Mouse (Mus musculus) limb, embryonic 13.5 days (tissue): Measurements from ENCODE around the gene Adprhl2. TPM values are rescaled to one million over a fixed set of nuclear protein-coding genes. Genes with fewer than 3 reads are reported as not detected.

Experiments
- ATAC-seq: fragments of 200-750 bp; cut with Nextera tagmentation; 2 replicates; pipeline ENCODE4 v1.8.0; 2017; ENCODE audit warnings: low read depth, moderate number of reproducible peaks, moderate TSS enrichment; ENCODE audit not compliant: low FRiP score
- H3K27ac ChIP-seq: fragments of 300-500 bp; sonication (generic); 2 replicates; pipeline ENCODE4 v1.5.1; 2015; ENCODE audit warnings: inconsistent platforms, mild to moderate bottlenecking, moderate library complexity
- H3K27me3 ChIP-seq: fragments of 300-500 bp; sonication (generic); 2 replicates; pipeline ENCODE4 v1.6.1; 2015; ENCODE audit warnings: mild to moderate bottlenecking, inconsistent platforms
- H3K36me3 ChIP-seq: fragments of 300-500 bp; sonication (generic); 2 replicates; pipeline ENCODE4 v1.6.1; 2015; ENCODE audit warnings: inconsistent platforms, mild to moderate bottlenecking, moderate library complexity
- H3K4me1 ChIP-seq: fragments of 300-500 bp; sonication (generic); 2 replicates; pipeline ENCODE4 v1.6.1; 2015; ENCODE audit warnings: inconsistent platforms
- H3K4me2 ChIP-seq: fragments of 300-500 bp; sonication (generic); replicated peaks from 2 replicates; pipeline ENCODE4 v1.6.1; 2015; ENCODE audit warnings: inconsistent platforms, mild to moderate bottlenecking, moderate library complexity
- H3K4me3 ChIP-seq: fragments of 300-500 bp; sonication (generic); 2 replicates; pipeline ENCODE4 v1.5.1; 2015; ENCODE audit warnings: moderate library complexity, mild to moderate bottlenecking, inconsistent platforms
- H3K9ac ChIP-seq: fragments of 300-500 bp; sonication (generic); 2 replicates; pipeline ENCODE4 v1.6.1; 2015; ENCODE audit warnings: mild to moderate bottlenecking, inconsistent platforms
- H3K9me3 ChIP-seq: fragments of 300-500 bp; sonication (generic); 2 replicates; pipeline ENCODE4 v1.6.1; 2016; ENCODE audit warnings: inconsistent platforms
- WGBS: fragments of 180-500 bp; shearing (Covaris S2); methylation state at CpG from one replicate; pipeline ENCODE4 v1.1.7; 2015; 5-methylcytosine and 5-hydroxymethylcytosine counted together
- polyA plus RNA-seq: library from polyadenylated mRNA; unstranded; fragments of >200 nt; fragmentation: Nextera tagmentation; extraction: Ambion mirVana; gene quantifications from 2 replicates; pipeline ENCODE4 v1.2.1, GENCODE M21; 2015

The Adprhl2 gene
- polyA plus RNA-seq = 88.6 and 91.5 TPM in 2 replicates

DNA sequence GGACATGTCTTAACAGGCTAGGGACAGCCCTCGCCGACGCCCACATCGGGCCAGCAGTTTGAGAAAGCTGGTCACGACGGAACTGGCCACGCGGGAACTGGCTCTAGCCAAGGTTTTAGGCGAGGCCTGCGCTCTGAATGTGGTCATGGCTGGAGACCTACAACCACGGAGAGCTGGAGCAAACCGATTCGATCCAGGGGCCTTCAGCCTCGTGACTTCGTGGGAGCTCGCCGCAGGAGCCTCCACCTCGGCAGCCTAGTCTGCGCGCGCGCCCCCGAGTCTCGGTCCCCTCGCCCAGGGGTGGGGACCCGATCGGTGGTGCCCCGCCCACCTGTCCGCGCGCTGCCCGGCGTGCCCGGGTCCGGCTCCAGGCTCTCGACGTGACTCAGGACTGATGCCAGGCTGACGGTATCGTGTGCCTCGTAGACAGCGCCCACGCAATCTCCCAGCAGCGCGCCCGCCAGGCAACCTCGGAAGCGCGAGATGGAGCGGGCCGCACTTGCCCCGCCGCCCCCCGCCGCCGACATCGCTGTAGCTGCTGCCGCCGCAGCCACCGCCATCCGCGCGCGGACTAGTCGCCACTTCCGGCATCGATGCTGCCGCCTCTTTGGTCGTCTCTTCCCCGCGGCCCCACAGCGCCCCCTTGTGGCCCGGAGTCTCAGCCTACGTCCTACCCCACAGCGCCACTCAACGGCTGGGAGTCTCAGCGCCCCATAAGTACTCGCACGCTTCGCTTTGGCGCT, at the start of gene Adprhl2:
TSS of gene Adprhl2 (minus strand) at position 593 of the 743 bp plus-strand sequence.
- ATAC-seq = peak; percentile 74

DNA sequence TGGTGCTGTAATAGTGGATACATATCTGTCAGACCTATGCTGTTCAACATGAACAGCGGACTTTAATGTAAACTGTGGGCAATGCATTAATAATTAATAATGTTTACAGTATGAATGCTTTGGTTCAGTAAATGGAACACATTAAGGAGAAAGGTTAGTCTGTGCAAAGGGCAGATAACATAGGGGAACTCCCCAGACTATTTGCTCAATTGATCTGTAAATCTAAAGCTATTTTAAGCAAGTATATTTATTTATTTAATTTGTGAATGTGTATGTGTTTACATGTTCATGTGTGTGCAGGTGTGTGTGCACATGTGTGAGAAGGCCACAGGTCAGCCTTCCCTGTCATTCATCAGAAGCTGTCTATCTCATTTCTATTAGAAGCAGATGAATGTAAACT, 38.6 kb upstream of the Adprhl2 start:
- H3K4me3 ChIP-seq = no peak overlapping the region
- no peak for ATAC-seq
- H3K4me2 ChIP-seq = no peak overlapping the region
- WGBS = 96% methylated on average over 1 of the region's 1 CpGs
- H3K27me3 ChIP-seq = no peaks in the 10 kb centered on the region
- no peaks in the 10 kb centered on the region; the same call in 1 of the 2 replicates for H3K9me3 ChIP-seq
- no peak overlapping the region for H3K9ac ChIP-seq
- H3K27ac ChIP-seq = no peak overlapping the region
- no peaks in the 10 kb centered on the region for H3K4me1 ChIP-seq
- H3K36me3 ChIP-seq = peaks cover 62% of the 10 kb centered on the region

More for the DNA sequence above, at the start of gene Adprhl2:
- H3K27me3 ChIP-seq = peaks cover 18% of the 10 kb centered on the region; the same call in 1 of the 2 replicates
- H3K4me1 ChIP-seq = peaks cover 38% of the 10 kb centered on the region
- WGBS = under 1% methylated on average over 80 of the region's 80 CpGs
- H3K27ac ChIP-seq = peak within 1 kb of the TSS; percentile 78
- H3K9ac ChIP-seq = peak within 1 kb of the TSS; percentile 88
- H3K9me3 ChIP-seq = no peaks in the 10 kb centered on the region
- peak within 1 kb of the TSS; percentile 84 for H3K4me2 ChIP-seq
- H3K4me3 ChIP-seq = peak within 1 kb of the TSS; percentile 75
- H3K36me3 ChIP-seq = peaks cover 33% of the 10 kb centered on the region

DNA sequence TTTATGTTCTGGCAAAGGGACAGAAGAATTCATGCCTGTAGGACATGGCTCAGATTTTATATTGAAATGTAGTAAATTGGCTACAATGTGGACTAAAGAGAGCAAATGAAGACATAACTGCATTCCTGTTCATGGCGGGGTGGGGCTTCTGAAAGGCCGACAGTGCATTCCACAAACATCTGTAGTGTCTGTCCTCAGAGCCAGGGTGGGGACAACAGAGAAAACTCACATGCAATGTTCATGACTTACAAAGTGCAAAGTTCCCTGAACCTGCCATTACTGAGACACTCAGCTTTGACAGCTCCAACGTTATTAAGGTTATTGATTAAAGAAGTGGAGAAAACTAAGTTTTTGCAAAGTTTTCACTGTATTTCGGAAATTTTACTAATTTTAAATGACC, 21.9 kb upstream of the Adprhl2 start:
- no peak overlapping the region for H3K27ac ChIP-seq
- no peak for ATAC-seq
- H3K4me3 ChIP-seq = no peak overlapping the region
- H3K27me3 ChIP-seq = no peaks in the 10 kb centered on the region
- peaks cover 3% of the 10 kb centered on the region; the same call in 1 of the 2 replicates for H3K4me1 ChIP-seq
- WGBS = 76% methylated on average over 4 of the region's 4 CpGs
- no peak overlapping the region for H3K9ac ChIP-seq
- no peak overlapping the region for H3K4me2 ChIP-seq
- H3K36me3 ChIP-seq = peaks cover 25% of the 10 kb centered on the region
- H3K9me3 ChIP-seq = no peaks in the 10 kb centered on the region

DNA sequence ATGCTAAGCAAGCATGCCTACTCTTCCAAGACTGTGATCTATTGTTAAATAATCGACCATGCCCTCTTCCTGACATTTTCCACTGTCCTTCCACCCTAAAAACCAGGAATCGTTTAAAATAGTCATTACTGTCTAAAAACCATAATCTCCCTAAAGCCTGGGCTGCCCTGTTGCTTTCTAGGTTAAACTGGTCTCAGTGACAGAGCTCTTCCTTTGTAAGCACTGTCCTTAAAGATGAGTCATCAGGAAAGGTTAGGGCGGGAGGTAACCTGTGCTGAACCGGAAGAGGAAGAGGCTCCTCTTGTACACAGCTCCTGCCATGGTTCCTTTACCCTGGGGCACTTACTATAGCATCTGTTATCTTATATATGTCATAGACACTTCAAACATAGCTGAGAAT, 18.0 kb upstream of the Adprhl2 start:
- Histone ChIP-seq H3K27me3 (no peaks in the 10 kb centered on the region), H3K4me1 (peaks cover 9% of the 10 kb centered on the region)
- WGBS = 55% methylated on average over 4 of the region's 4 CpGs

DNA sequence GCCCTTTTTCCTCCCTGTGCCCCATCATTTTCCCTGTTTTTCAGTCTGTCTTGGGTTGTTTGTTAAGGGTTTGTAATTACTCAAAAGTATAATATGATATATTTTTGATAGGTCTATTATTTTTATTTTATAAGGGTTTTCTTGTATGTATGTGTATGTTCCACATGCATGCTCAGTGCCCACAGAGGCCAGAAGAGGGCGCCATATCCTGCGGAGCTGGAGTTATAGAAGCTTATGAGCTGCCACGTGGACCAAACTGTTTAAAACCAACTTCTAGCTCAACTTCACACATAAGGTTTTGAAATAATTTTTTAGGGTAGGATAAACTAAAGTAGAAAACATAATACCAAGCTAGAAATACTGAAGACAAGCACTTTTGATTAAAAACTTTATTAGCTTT, 10.9 kb upstream of the Adprhl2 start:
- no peak overlapping the region for H3K9ac ChIP-seq
- no peak overlapping the region for H3K27ac ChIP-seq
- 46% methylated on average over 3 of the region's 3 CpGs for WGBS
- no peaks in the 10 kb centered on the region for H3K27me3 ChIP-seq
- H3K4me1 ChIP-seq = peaks cover 8% of the 10 kb centered on the region
- H3K4me2 ChIP-seq = no peak overlapping the region
- H3K4me3 ChIP-seq = no peak overlapping the region
- ATAC-seq = no peak
- peaks cover 4% of the 10 kb centered on the region for H3K36me3 ChIP-seq
- H3K9me3 ChIP-seq = no peaks in the 10 kb centered on the region

More for the DNA sequence above, 18.0 kb upstream of the Adprhl2 start:
- peaks cover 2% of the 10 kb centered on the region for H3K36me3 ChIP-seq
- H3K4me3 ChIP-seq = no peak overlapping the region
- H3K27ac ChIP-seq = no peak overlapping the region
- no peak for ATAC-seq
- no peak overlapping the region for H3K4me2 ChIP-seq
- no peaks in the 10 kb centered on the region for H3K9me3 ChIP-seq
- H3K9ac ChIP-seq = no peak overlapping the region

DNA sequence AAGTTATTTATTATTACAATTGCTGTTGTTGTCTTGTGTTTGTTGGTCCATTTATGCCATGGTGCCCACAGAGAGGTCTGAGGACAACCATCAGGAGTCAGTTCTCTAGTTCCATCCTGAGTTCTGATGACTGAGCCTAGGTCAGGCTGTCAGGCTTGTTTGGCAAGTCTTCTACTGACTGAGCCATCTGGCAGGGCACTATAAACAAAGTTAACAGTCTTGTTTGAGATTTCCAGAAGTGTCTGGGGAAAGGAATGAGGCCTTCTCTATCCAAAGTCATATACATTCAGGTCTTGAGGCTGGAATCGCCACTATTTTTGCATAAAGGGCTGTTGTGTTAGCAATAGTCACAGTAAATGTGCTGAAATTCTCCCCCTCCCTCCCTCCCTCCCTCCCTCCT, 10.2 kb upstream of the Adprhl2 start:
- H3K36me3 ChIP-seq = peaks cover 4% of the 10 kb centered on the region

DNA sequence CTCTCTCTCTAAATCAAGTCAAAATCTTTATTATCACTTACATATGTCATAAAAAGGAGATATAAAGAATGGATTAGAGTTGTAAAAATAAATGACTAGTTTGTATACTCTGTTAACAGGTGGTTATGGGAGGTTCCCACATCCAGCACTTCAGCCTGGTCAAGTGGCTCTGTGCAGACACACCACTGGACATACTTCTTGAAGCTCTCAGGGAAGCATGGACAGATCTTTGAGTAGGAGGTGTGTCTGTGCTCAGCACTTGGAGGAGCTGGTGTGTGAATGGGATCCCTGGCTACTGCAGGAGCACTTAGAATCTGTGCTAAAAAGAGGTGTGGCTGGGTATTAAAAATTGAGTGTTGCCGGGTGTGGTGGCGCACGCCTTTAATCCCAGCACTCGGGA, 8.8 kb upstream of the Adprhl2 start:
- Histone ChIP-seq H3K36me3 (peaks cover 4% of the 10 kb centered on the region), H3K4me3 (no peak overlapping the region), H3K4me2 (no peak overlapping the region), H3K27me3 (0 out of 2 replicates have a peak, but pooled peaks cover under 1% of the 10 kb centered on the region), H3K9me3 (no peaks in the 10 kb centered on the region), H3K4me1 (peaks cover 15% of the 10 kb centered on the region), H3K27ac (no peak overlapping the region), H3K9ac (no peak overlapping the region)
- ATAC-seq = no peak
- 86% methylated on average over 4 of the region's 4 CpGs for WGBS

More for the DNA sequence above, 10.2 kb upstream of the Adprhl2 start:
- H3K27me3 ChIP-seq = no peaks in the 10 kb centered on the region
- H3K9me3 ChIP-seq = no peaks in the 10 kb centered on the region
- H3K9ac ChIP-seq = no peak overlapping the region
- H3K4me2 ChIP-seq = no peak overlapping the region
- no peak overlapping the region for H3K27ac ChIP-seq
- H3K4me1 ChIP-seq = peaks cover 8% of the 10 kb centered on the region
- no peak for ATAC-seq
- 68% methylated on average over 1 of the region's 1 CpGs for WGBS
- H3K4me3 ChIP-seq = no peak overlapping the region

DNA sequence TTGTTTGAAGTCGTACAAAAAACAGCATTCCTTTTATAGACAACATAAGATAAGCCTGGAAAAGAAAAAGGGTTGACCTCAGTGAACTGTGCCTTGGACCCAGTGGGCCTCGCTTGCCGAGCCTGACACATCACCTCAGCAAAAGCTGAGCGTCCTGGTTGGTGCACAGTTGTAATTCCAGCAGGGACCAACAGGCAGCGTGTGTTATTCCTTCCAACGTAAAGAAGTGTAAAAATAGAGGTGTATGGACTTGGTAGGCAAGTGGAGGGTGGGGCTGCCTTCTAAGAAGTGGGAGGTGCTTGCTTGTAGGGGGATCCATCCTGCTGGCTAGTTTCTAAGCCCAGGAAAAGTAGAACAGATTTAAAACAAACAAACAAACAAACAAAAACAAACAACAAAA, 4.5 kb upstream of the Adprhl2 start:
- H3K36me3 ChIP-seq = no peaks in the 10 kb centered on the region; the same call in 1 of the 2 replicates

DNA sequence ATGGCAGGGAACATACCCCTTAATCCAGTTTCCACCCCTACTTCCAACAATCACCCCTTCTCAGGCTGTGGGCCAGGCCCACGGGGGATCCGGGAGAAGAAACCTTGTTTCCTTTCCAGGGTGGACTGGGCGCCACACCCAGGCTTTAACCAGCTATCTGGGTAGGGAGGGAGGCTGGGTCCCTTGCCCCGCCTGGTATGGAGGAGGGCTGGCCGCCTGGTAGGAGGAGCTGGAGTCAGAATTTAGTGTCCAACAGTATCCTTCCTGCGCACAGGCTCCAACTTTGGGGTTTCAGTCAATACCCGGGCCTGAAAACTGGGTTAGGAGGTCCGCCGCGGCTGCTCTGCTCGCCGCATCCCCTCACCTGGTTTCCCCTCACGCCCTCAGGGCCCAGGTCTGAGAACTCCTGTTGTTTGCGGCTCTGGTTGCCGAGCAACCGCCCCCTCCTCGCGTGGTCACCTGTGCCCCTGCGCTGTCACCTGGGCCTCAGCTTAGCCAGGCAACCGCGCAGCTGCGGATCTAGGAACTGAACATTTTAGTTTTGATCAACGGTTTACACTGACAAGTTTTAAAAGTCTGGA, 3.9 kb upstream of the Adprhl2 start, which contains the start of gene Tekt2:
TSS of gene Tekt2 (minus strand) at position 408 of the 581 bp plus-strand sequence.
- peak within 1 kb of the TSS; percentile 65 for H3K4me2 ChIP-seq
- peaks cover 30% of the 10 kb centered on the region for H3K4me1 ChIP-seq
- peaks cover 18% of the 10 kb centered on the region; the same call in 1 of the 2 replicates for H3K27me3 ChIP-seq
- no peaks in the 10 kb centered on the region for H3K9me3 ChIP-seq
- peak within 1 kb of the TSS; percentile 73 for H3K27ac ChIP-seq
- 5% methylated on average over 23 of the region's 23 CpGs for WGBS
- ATAC-seq = peak; percentile 37; the same call in 1 of the 2 replicates
- peak within 1 kb of the TSS; percentile 32 for H3K4me3 ChIP-seq
- peak within 1 kb of the TSS; percentile 57 for H3K9ac ChIP-seq
- H3K36me3 ChIP-seq = no peaks in the 10 kb centered on the region; the same call in 1 of the 2 replicates

More for the DNA sequence above, 4.5 kb upstream of the Adprhl2 start:
- Histone ChIP-seq H3K9me3 (no peaks in the 10 kb centered on the region), H3K27ac (no peak overlapping the region), H3K4me2 (no peak overlapping the region), H3K9ac (no peak overlapping the region), H3K27me3 (peaks cover 18% of the 10 kb centered on the region; the same call in 1 of the 2 replicates), H3K4me1 (peaks cover 24% of the 10 kb centered on the region), H3K4me3 (no peak overlapping the region)
- no peak for ATAC-seq
- 13% methylated on average over 6 of the region's 6 CpGs for WGBS

DNA sequence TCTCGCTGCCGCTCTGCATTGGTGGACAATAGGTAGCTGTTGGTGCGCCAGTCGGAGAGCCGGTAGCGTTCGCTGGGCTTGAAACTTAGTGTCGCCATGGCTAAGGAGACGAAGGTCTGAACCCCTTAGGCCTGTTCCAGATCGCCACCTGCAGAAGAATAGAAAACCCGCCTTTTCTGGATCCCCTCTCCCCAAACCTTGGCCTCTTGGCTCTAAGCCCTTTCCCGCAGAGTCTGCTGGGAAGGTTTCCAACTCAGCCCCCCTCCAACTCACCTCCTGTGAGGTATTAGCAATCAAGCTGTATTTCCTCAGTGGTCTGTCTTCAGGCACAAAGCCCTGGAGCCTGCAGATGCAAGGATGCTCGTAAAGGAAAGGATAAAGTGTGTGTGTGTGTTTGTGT, 3.4 kb upstream of the Adprhl2 start:
- H3K36me3 ChIP-seq = no peaks in the 10 kb centered on the region; the same call in 1 of the 2 replicates
- 23% methylated on average over 13 of the region's 13 CpGs for WGBS
- H3K4me1 ChIP-seq = peaks cover 35% of the 10 kb centered on the region
- peak overlapping the region; percentile 65 for H3K4me2 ChIP-seq
- H3K27me3 ChIP-seq = peaks cover 18% of the 10 kb centered on the region; the same call in 1 of the 2 replicates
- peak overlapping the region; percentile 73 for H3K27ac ChIP-seq
- peak overlapping the region; percentile 57 for H3K9ac ChIP-seq
- peak overlapping the region; percentile 32 for H3K4me3 ChIP-seq
- H3K9me3 ChIP-seq = no peaks in the 10 kb centered on the region
- peak; percentile 30; the same call in 1 of the 2 replicates for ATAC-seq

DNA sequence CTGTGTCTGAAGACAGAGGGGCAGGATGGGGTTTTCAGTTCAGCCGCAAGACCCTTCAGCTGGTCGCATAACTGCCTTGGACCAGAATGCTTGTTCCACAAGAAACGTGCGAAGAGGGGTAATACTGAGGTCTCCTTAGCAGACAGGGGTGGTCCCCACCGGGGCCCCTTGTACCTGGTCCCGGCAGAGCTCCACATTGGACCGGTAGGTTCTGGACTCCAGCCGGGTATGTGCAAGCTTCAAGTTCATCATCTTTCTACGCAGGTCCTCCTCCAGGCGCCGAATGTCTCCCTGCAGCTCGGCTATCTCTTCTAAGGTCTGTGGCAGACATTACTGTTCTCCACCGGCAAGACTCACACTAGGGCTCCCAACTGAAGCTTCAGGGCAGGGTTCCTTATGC, 1.1 kb upstream of the Adprhl2 start:
- Histone ChIP-seq H3K4me2 (no peak overlapping the region), H3K4me1 (peaks cover 38% of the 10 kb centered on the region), H3K27me3 (peaks cover 18% of the 10 kb centered on the region; the same call in 1 of the 2 replicates), H3K9me3 (no peaks in the 10 kb centered on the region), H3K4me3 (no peak overlapping the region), H3K36me3 (peaks cover 19% of the 10 kb centered on the region), H3K27ac (no peak overlapping the region), H3K9ac (no peak overlapping the region)
- WGBS = 94% methylated on average over 13 of the region's 13 CpGs
- no peak for ATAC-seq
